Mouse (Mus musculus) liver, postnatal 0 days (tissue): ENCODE measurements around the gene Gm42715.

Experiments used
- CTCF ChIP-seq: sonication (generic); IDR thresholded peaks from 2 replicates; pipeline ENCODE4 v1.5.1; 2016; ENCODE audit warnings: antibody characterized with exemption, low read depth
- EP300 ChIP-seq: IDR thresholded peaks from 2 replicates; pipeline ENCODE4 v1.6.1; 2016; ENCODE audit warnings: antibody characterized with exemption, low read depth, mild to moderate bottlenecking

DNA sequence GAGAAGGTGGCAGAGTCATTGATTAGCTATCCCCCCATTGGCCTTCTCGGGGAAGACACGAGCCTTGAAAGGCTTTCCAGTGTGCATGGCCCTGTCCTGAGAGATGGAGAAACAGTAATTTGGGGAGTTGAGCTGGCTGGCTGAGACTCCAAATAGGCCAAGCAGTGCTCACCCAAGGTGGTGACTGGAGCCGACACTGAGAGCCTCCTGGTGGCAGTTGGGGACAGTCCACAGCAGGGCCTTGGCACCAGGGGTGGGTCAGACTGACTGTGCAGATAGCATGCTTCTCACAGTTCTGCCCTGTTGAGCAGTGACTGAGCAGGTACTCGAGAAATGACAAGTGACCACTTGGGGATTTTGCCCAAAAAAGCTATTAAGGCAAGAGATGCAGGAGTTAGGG is 82.4 kb downstream of the Gm42715 start:
- TF ChIP-seq EP300 (no peak), CTCF (peak; percentile 26)
